Mouse (Mus musculus): ENCODE data around the gene Pard3.

- TF ChIP-seq CTCF (IDR thresholded peaks at IDR 0.05; ENCODE audit: low read depth) (no peak), EP300 (optimal IDR thresholded peaks at IDR 0.05) (no peak)
Observed at GRCm38 (mm10) chr8:127076511-127076910, 12.8 kb downstream of the Pard3 start.

Data from stomach, postnatal 0 days (tissue).